In the genomic region with DNA sequence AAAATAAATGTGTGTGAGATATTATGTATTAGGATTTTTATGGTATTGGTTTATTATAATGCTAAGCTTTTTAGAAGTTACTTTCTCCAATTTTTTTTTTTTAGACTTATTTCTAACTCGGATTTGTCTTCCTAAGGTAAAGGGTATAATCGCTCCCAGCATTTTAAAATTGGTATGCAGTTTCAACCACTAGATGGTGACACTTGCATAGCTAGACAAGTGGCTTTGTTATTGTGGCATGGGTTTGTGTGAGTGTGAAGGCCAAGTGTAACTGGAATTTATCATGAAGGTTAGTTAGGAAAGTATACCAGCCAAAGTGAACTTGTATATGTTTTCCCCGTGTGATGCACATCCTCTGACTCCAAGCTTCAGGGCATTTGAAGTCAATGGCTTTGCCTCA, we compare ENCODE assay signal across 9 mouse cellular contexts. TPM values are rescaled to one million over a fixed set of nuclear protein-coding genes. Genes with fewer than 3 reads are reported as not detected.
A peak's percentile ranks its signal among the peaks of the same experiment; 100 is the strongest.
DNase-seq lines count a peak whose midpoint lies in the region; ATAC-seq lines count a peak whose summit lies in the region.
"Had no signal": no experiment of that assay in that cellular context is flagged by ENCODE, and none has a peak within 500 bp of the region (broad histone marks: within the 10 kb centered on the region; RNA-seq: fewer than 3 reads in every experiment).

No protein-coding gene starts in this region.

- DNase-seq in cerebellum, postnatal 10 days, result peak; percentile 10 to 18
- no peak for DNase-seq in cerebellum, postnatal 4 days (ENCODE audit: low spot score in 2 of 2)
- DNase-seq in kidney, adult 9 months, result peak; percentile 49
- DNase-seq in kidney, postnatal 4 days, result no peak
- DNase-seq in CD4-positive helper T cell, adult 2 months (ENCODE audit: low read depth, low spot score), result peak; percentile 27
- peak; percentile 20 for DNase-seq in fibroblast of lung, adult 2 months (ENCODE audit: low read depth)
- no peak for DNase-seq in adrenal gland, postnatal 25 days
- DNase-seq: kidney, adult 18-20 months had no signal

- no peak for ATAC-seq in erythroid progenitor cell, adult 5-6 weeks (replicated peaks; ENCODE audit: low FRiP score, poor library complexity, severe bottlenecking)

RNA-seq across cellular contexts. Expression of a gene that starts 8.5 kb away (rescaled TPM):
- 1.7 and 9.4 TPM in 2 replicates for total RNA-seq in erythroid progenitor cell, adult 5-6 weeks (2015; ENCODE audit: low replicate concordance)
- total RNA-seq in erythroid progenitor cell, adult 5-6 weeks (2017; ENCODE audit: low replicate concordance), result 4.8 and 11.4 TPM in 2 replicates
- total RNA-seq in adrenal gland, postnatal 25 days (2021), result 48.9 and 79.8 TPM in 2 replicates

RNA-seq across cellular contexts. Expression of a gene that starts 50.2 kb away (rescaled TPM):
- total RNA-seq in erythroid progenitor cell, adult 5-6 weeks (2015; ENCODE audit: low replicate concordance), result 4.2 and 6.8 TPM in 2 replicates
- 5.5 and 5.8 TPM in 2 replicates for total RNA-seq in erythroid progenitor cell, adult 5-6 weeks (2017; ENCODE audit: low replicate concordance)
- total RNA-seq in adrenal gland, postnatal 25 days (2021), result 1.1 TPM in 2 replicates

RNA-seq across cellular contexts. Expression of a gene that starts 50.2 kb away (rescaled TPM):
- total RNA-seq in erythroid progenitor cell, adult 5-6 weeks (2015; ENCODE audit: low replicate concordance), result 44.3 and 51.6 TPM in 2 replicates
- total RNA-seq in erythroid progenitor cell, adult 5-6 weeks (2017; ENCODE audit: low replicate concordance), result 19.4 and 20.3 TPM in 2 replicates
- 35.7 and 42.2 TPM in 2 replicates for total RNA-seq in adrenal gland, postnatal 25 days (2021)

Comparison
In these comparisons a context has a peak if more than half of its experiments do, and no peak if none do; other contexts are left out.
1. DNase-seq: peak in cerebellum, postnatal 10 days (2 of 2), kidney, adult 9 months (single experiment), CD4-positive helper T cell, adult 2 months (single experiment) and fibroblast of lung, adult 2 months (single experiment); none in cerebellum, postnatal 4 days (0 of 2), kidney, postnatal 4 days (0 of 2) and adrenal gland, postnatal 25 days (single experiment).